Mouse (Mus musculus) neural tube, embryonic 15.5 days (tissue): ENCODE results near the gene Esx1. TPM values are rescaled to one million over a fixed set of nuclear protein-coding genes. Genes with fewer than 3 reads are reported as not detected.

Experiments used
- ATAC-seq: fragments of 200-750 bp; cut with Nextera tagmentation; 2 replicates; pipeline ENCODE4 v1.8.0; 2017; ENCODE audit warnings: mild to moderate bottlenecking, moderate TSS enrichment, moderate library complexity; ENCODE audit not compliant: low FRiP score
- H3K27ac ChIP-seq: fragments of 300-500 bp; sonication (generic); replicated peaks from 2 replicates; pipeline ENCODE4 v1.5.1; 2015; ENCODE audit warnings: mild to moderate bottlenecking, inconsistent platforms
- H3K27me3 ChIP-seq: fragments of 300-500 bp; sonication (generic); replicated peaks from 2 replicates; pipeline ENCODE4 v1.6.1; 2015; ENCODE audit warnings: inconsistent platforms
- H3K36me3 ChIP-seq: fragments of 300-500 bp; sonication (generic); 2 replicates; pipeline ENCODE4 v1.6.1; 2015; ENCODE audit warnings: inconsistent platforms
- H3K4me1 ChIP-seq: fragments of 300-500 bp; sonication (generic); 2 replicates; pipeline ENCODE4 v1.6.1; 2015; ENCODE audit warnings: inconsistent platforms
- H3K4me2 ChIP-seq: fragments of 300-500 bp; sonication (generic); 2 replicates; pipeline ENCODE4 v1.6.1; 2015; ENCODE audit warnings: inconsistent platforms, mild to moderate bottlenecking, moderate library complexity
- H3K4me3 ChIP-seq: fragments of 300-500 bp; sonication (generic); replicated peaks from 2 replicates; pipeline ENCODE4 v1.5.1; 2015; ENCODE audit warnings: mild to moderate bottlenecking, inconsistent platforms
- H3K9ac ChIP-seq: fragments of 300-500 bp; sonication (generic); replicated peaks from 2 replicates; pipeline ENCODE4 v1.6.1; 2015; ENCODE audit warnings: mild to moderate bottlenecking, inconsistent platforms
- H3K9me3 ChIP-seq: fragments of 300-500 bp; sonication (generic); replicated peaks from 2 replicates; pipeline ENCODE4 v1.6.1; 2016; ENCODE audit warnings: inconsistent platforms
- WGBS: fragments of 180-500 bp; shearing (Covaris S2); methylation state at CpG from one replicate; pipeline ENCODE4 v1.1.7; 2015; ENCODE audit warnings: mixed read lengths; 5-methylcytosine and 5-hydroxymethylcytosine counted together
- polyA plus RNA-seq: library from polyadenylated mRNA; unstranded; fragments of >200 nt; fragmentation: Nextera tagmentation; extraction: Ambion mirVana; gene quantifications from 2 replicates; pipeline ENCODE4 v1.2.1, GENCODE M21; 2015

Esx1 gene
- not detected in 2 replicates for polyA plus RNA-seq

GRCm38 (mm10) chrX:137121718-137122117 is at the start of gene Esx1:
Gene Esx1 (minus strand): TSS chrX:137122083.
- Histone ChIP-seq H3K27me3 (peaks cover 67% of the 10 kb centered on the region), H3K4me3 (no peak within 1 kb of the TSS), H3K9ac (no peak within 1 kb of the TSS), H3K27ac (no peak within 1 kb of the TSS), H3K4me1 (no peaks in the 10 kb centered on the region; the same call in 1 of the 2 replicates), H3K36me3 (no peaks in the 10 kb centered on the region), H3K9me3 (no peaks in the 10 kb centered on the region; the same call in 1 of the 2 replicates), H3K4me2 (no peak within 1 kb of the TSS)
- ATAC-seq, result no peak
- WGBS, result 28% methylated on average over 20 of the region's 21 CpGs

GRCm38 (mm10) chrX:137170021-137170420 is 48.1 kb upstream of the Esx1 start:
- Histone ChIP-seq H3K9ac (no peak overlapping the region), H3K9me3 (no peaks in the 10 kb centered on the region), H3K4me1 (no peaks in the 10 kb centered on the region), H3K4me3 (no peak overlapping the region), H3K27ac (no peak overlapping the region), H3K36me3 (no peaks in the 10 kb centered on the region), H3K4me2 (no peak overlapping the region), H3K27me3 (no peaks in the 10 kb centered on the region)
- 50% methylated on average over 7 of the region's 7 CpGs for WGBS
- no peak for ATAC-seq

GRCm38 (mm10) chrX:137167658-137168057 is 45.8 kb upstream of the Esx1 start:
- Histone ChIP-seq H3K27me3 (no peaks in the 10 kb centered on the region), H3K4me2 (no peak overlapping the region), H3K9me3 (no peaks in the 10 kb centered on the region), H3K27ac (no peak overlapping the region), H3K9ac (no peak overlapping the region), H3K4me1 (no peaks in the 10 kb centered on the region), H3K36me3 (no peaks in the 10 kb centered on the region), H3K4me3 (no peak overlapping the region)
- 85% methylated on average over 7 of the region's 7 CpGs for WGBS
- ATAC-seq, result no peak

- Histone ChIP-seq H3K4me1 (no peaks in the 10 kb centered on the region), H3K36me3 (no peaks in the 10 kb centered on the region), H3K9me3 (no peaks in the 10 kb centered on the region), H3K4me3 (no peak overlapping the region), H3K27me3 (no peaks in the 10 kb centered on the region), H3K9ac (no peak overlapping the region), H3K4me2 (no peak overlapping the region), H3K27ac (no peak overlapping the region)
- WGBS, result 92% methylated on average over 3 of the region's 3 CpGs
- no peak for ATAC-seq
These were observed 43.7 kb upstream of the Esx1 start for GRCm38 (mm10) chrX:137165621-137166020.

GRCm38 (mm10) chrX:137162700-137163099 is 40.8 kb upstream of the Esx1 start:
- Histone ChIP-seq H3K4me3 (no peak overlapping the region), H3K4me1 (no peaks in the 10 kb centered on the region), H3K9ac (no peak overlapping the region), H3K4me2 (no peak overlapping the region), H3K36me3 (no peaks in the 10 kb centered on the region), H3K27ac (no peak overlapping the region), H3K9me3 (no peaks in the 10 kb centered on the region), H3K27me3 (no peaks in the 10 kb centered on the region)
- 92% methylated on average over 1 of the region's 1 CpGs for WGBS
- ATAC-seq, result no peak

- Histone ChIP-seq H3K4me3 (no peak overlapping the region), H3K36me3 (no peaks in the 10 kb centered on the region), H3K27me3 (no peaks in the 10 kb centered on the region), H3K9ac (no peak overlapping the region), H3K27ac (no peak overlapping the region), H3K9me3 (no peaks in the 10 kb centered on the region), H3K4me2 (no peak overlapping the region), H3K4me1 (no peaks in the 10 kb centered on the region)
- no peak for ATAC-seq
- 67% methylated on average over 3 of the region's 3 CpGs for WGBS
These were observed 39.1 kb upstream of the Esx1 start for GRCm38 (mm10) chrX:137160971-137161370.

- H3K27me3 ChIP-seq, result no peaks in the 10 kb centered on the region
- H3K9ac ChIP-seq, result no peak overlapping the region
- 92% methylated on average over 11 of the region's 11 CpGs for WGBS
- ATAC-seq, result no peak
- no peak overlapping the region for H3K27ac ChIP-seq
- no peaks in the 10 kb centered on the region for H3K4me1 ChIP-seq
- H3K4me2 ChIP-seq, result no peak overlapping the region
- no peaks in the 10 kb centered on the region for H3K36me3 ChIP-seq
- H3K9me3 ChIP-seq, result no peaks in the 10 kb centered on the region
- H3K4me3 ChIP-seq, result no peak overlapping the region
These were observed 27.2 kb upstream of the Esx1 start for GRCm38 (mm10) chrX:137149050-137149449.

- Histone ChIP-seq H3K27me3 (no peaks in the 10 kb centered on the region), H3K36me3 (no peaks in the 10 kb centered on the region), H3K4me1 (no peaks in the 10 kb centered on the region), H3K4me3 (no peak overlapping the region), H3K9ac (no peak overlapping the region), H3K27ac (no peak overlapping the region), H3K4me2 (no peak overlapping the region), H3K9me3 (no peaks in the 10 kb centered on the region)
- ATAC-seq, result no peak
- 33% methylated on average over 4 of the region's 4 CpGs for WGBS
These were observed 22.8 kb upstream of the Esx1 start for GRCm38 (mm10) chrX:137144674-137145073.

GRCm38 (mm10) chrX:137143726-137144125 is 21.8 kb upstream of the Esx1 start:
- Histone ChIP-seq H3K4me2 (no peak overlapping the region), H3K27ac (no peak overlapping the region), H3K9ac (no peak overlapping the region), H3K27me3 (no peaks in the 10 kb centered on the region), H3K4me1 (no peaks in the 10 kb centered on the region), H3K4me3 (no peak overlapping the region), H3K36me3 (no peaks in the 10 kb centered on the region), H3K9me3 (no peaks in the 10 kb centered on the region)
- no peak for ATAC-seq
- WGBS, result 82% methylated on average over 4 of the region's 4 CpGs

GRCm38 (mm10) chrX:137142546-137142945 is 20.7 kb upstream of the Esx1 start:
- Histone ChIP-seq H3K36me3 (no peaks in the 10 kb centered on the region), H3K9me3 (no peaks in the 10 kb centered on the region), H3K9ac (no peak overlapping the region), H3K4me3 (no peak overlapping the region), H3K4me2 (no peak overlapping the region), H3K27ac (no peak overlapping the region), H3K27me3 (no peaks in the 10 kb centered on the region), H3K4me1 (no peaks in the 10 kb centered on the region)
- no peak for ATAC-seq
- 13% methylated on average over 2 of the region's 2 CpGs for WGBS

GRCm38 (mm10) chrX:137141669-137142068 is 19.8 kb upstream of the Esx1 start:
- Histone ChIP-seq H3K36me3 (no peaks in the 10 kb centered on the region), H3K9me3 (no peaks in the 10 kb centered on the region), H3K4me3 (no peak overlapping the region), H3K9ac (no peak overlapping the region), H3K27ac (no peak overlapping the region), H3K4me1 (no peaks in the 10 kb centered on the region), H3K27me3 (no peaks in the 10 kb centered on the region), H3K4me2 (no peak overlapping the region)
- no peak for ATAC-seq
- WGBS, result 22% methylated on average over 6 of the region's 6 CpGs

GRCm38 (mm10) chrX:137127542-137127941 is 5.7 kb upstream of the Esx1 start:
- ATAC-seq, result no peak
- no peak overlapping the region for H3K9ac ChIP-seq
- H3K4me3 ChIP-seq, result no peak overlapping the region
- no peak overlapping the region for H3K4me2 ChIP-seq
- H3K27me3 ChIP-seq, result peaks cover 48% of the 10 kb centered on the region
- no peaks in the 10 kb centered on the region for H3K4me1 ChIP-seq
- no peaks in the 10 kb centered on the region for H3K36me3 ChIP-seq
- no peak overlapping the region for H3K27ac ChIP-seq
- H3K9me3 ChIP-seq, result no peaks in the 10 kb centered on the region
- WGBS, result 17% methylated on average over 17 of the region's 17 CpGs
